Mouse (Mus musculus) limb, embryonic 14.5 days (tissue): ENCODE measurements around the gene Cep170. TPM values are rescaled to one million over a fixed set of nuclear protein-coding genes. Genes with fewer than 3 reads are reported as not detected.
A peak's percentile ranks its signal among the peaks of the same experiment; 100 is the strongest.
"Not testable (repeated sequence)": the region's sequence is repeated elsewhere in the genome, so short reads cannot be mapped to it uniquely, and the experiment has no call there.

Experiments
- ATAC-seq: fragments of 200-750 bp; cut with Nextera tagmentation; 2 replicates; pipeline ENCODE4 v1.8.0; 2017; ENCODE audit warnings: low read depth, moderate number of reproducible peaks, moderate TSS enrichment; ENCODE audit not compliant: low FRiP score
- DNase-seq: peaks from one replicate; pipeline ENCODE4 v3.0.0-alpha.2; 2015; ENCODE audit warnings: low spot score
- H3K27ac ChIP-seq: fragments of 300-500 bp; sonication (generic); replicated peaks from 2 replicates; pipeline ENCODE4 v1.5.1; 2014; ENCODE audit warnings: low read depth, mild to moderate bottlenecking, low read length, moderate library complexity, mixed read lengths
- H3K27me3 ChIP-seq: fragments of 300-500 bp; sonication (generic); 2 replicates; pipeline ENCODE4 v1.6.1; 2014; ENCODE audit warnings: low read length, mixed read lengths; ENCODE audit not compliant: control insufficient read depth, insufficient read depth
- H3K36me3 ChIP-seq: fragments of 300-500 bp; sonication (generic); 2 replicates; pipeline ENCODE4 v1.6.1; 2014; ENCODE audit warnings: mild to moderate bottlenecking, low read length, moderate library complexity, mixed read lengths; ENCODE audit not compliant: control insufficient read depth, insufficient read depth
- H3K4me1 ChIP-seq: fragments of 300-500 bp; sonication (generic); 2 replicates; pipeline ENCODE4 v1.6.1; 2014; ENCODE audit warnings: antibody characterized with exemption, low read length, mixed read lengths; ENCODE audit not compliant: control insufficient read depth, insufficient read depth
- H3K4me2 ChIP-seq: fragments of 300-500 bp; sonication (generic); replicated peaks from 2 replicates; pipeline ENCODE4 v1.6.1; 2014; ENCODE audit warnings: low read depth, mild to moderate bottlenecking, low read length, moderate library complexity; ENCODE audit not compliant: severe bottlenecking
- H3K4me3 ChIP-seq: fragments of 300-500 bp; sonication (generic); replicated peaks from 2 replicates; pipeline ENCODE4 v1.5.1; 2014; ENCODE audit warnings: low read length
- H3K9ac ChIP-seq: fragments of 300-500 bp; sonication (generic); 2 replicates; pipeline ENCODE4 v1.6.1; 2014; ENCODE audit warnings: mild to moderate bottlenecking, low read depth, low read length, moderate library complexity; ENCODE audit not compliant: severe bottlenecking
- H3K9me3 ChIP-seq: fragments of 300-500 bp; sonication (generic); 2 replicates; pipeline ENCODE4 v1.6.1; 2016; ENCODE audit warnings: low read length; ENCODE audit not compliant: control insufficient read depth
- POLR2A ChIP-seq: fragments of 200-500 bp; IDR thresholded peaks from 2 replicates; pipeline ENCODE4 v1.8.0; 2012; ENCODE audit warnings: inconsistent platforms, mild to moderate bottlenecking, moderate library complexity, borderline replicate concordance; ENCODE audit not compliant: insufficient read depth, insufficient read length; ENCODE audit errors: extremely low read depth
- WGBS: fragments of 180-500 bp; shearing (Covaris S2); extraction: QIAGEN DNeasy Blood & Tissue Kit; methylation state at CpG from one replicate; pipeline ENCODE4 v1.1.7; 2014; 5-methylcytosine and 5-hydroxymethylcytosine counted together
- polyA plus RNA-seq, 2 experiments: library from polyadenylated mRNA; depleted of rRNA in 1 of 2; stranded (reverse) in 1 of 2; unstranded in 1 of 2; fragments of >200 nt; fragmentation: Nextera tagmentation in 1 of 2; extraction: Ambion mirVana in 1 of 2; gene quantifications; 2 replicates each; pipeline versions ENCODE4 v1.2.1 to v1.2.3; 2012 to 2014

Cep170 gene
- polyA plus RNA-seq, 2 experiments, result 33.5 to 42.3 TPM

DNA sequence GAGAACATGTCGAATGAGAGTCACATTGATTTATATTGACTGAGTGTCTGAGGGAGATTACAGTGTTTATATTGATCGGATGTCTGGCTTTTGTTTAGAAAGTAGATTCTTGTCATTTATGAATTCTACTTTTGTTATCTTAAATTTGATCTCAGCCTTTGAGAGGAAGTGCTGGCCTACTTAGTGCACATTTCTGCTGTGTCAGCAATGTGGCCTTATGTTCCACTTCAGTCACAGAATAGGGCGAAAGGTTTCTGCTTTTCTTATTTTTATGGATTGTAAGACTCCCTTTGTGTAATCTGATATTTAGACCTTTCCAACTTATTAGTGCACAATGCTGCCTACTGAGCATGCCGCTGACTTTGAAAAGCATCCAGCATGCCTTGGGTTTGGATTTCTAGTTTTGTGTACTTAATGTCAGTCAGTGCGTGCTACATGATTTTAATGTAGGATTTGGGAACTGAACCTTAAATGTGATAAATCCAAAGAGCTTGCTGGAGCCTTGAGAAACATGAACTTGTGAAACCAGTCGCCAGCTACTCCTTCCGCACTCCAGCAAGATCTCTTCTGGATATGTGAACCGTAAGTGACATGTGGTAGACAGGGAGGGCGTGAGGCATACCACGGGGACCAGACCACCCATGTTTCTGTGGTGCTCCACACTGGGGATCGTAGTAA is 34.9 kb upstream of the Cep170 start:
- H3K4me1 ChIP-seq, result peaks cover 7% of the 10 kb centered on the region; the same call in 1 of the 2 replicates
- no peak overlapping the region for H3K27ac ChIP-seq
- H3K36me3 ChIP-seq, result peaks cover 20% of the 10 kb centered on the region; the same call in 1 of the 2 replicates
- DNase-seq (no peak), ATAC-seq (peak; percentile 79)
- no peak overlapping the region for H3K4me3 ChIP-seq
- H3K9ac ChIP-seq, result no peak overlapping the region
- no peak overlapping the region for H3K4me2 ChIP-seq
- 56% methylated on average over 11 of the region's 11 CpGs for WGBS
- H3K27me3 ChIP-seq, result no peaks in the 10 kb centered on the region
- no peak for TF ChIP-seq POLR2A
- no peaks in the 10 kb centered on the region for H3K9me3 ChIP-seq

DNA sequence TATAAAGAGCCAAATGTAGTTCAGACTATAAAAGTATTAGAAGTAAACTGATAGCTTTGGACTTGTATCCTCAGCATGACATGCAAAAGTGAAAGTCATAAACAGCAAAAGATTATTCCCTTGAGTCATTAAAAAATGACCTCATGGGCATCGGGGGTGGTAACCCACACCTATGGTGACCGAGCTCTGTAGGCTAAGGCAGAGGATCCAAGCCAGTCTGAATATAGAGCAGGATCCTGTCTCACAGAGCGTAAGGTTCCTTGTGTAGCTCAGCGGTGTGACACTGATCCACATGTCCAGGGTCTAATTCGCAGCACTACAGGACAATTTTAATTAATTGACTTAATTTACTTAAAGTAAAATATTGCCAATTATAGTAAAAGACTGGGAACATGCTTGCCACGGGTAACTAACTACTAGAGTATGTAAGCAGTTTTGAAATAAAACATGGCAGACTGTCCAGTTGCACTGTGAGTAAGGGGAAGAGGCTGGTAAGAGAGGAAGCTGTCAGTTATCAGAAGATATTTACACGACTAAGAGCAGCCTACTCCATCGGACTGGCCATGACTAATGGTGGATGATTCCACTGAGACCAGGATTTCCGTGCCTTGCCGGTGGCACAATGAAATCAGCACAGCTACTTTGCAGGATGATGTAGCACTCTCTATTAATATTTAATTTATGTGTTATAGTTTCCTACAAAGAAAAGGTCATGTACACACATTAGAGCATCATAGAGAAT is 33.4 kb upstream of the Cep170 start:
- Histone ChIP-seq H3K27ac (no peak overlapping the region), H3K4me3 (no peak overlapping the region), H3K4me2 (no peak overlapping the region), H3K27me3 (no peaks in the 10 kb centered on the region), H3K4me1 (peaks cover 7% of the 10 kb centered on the region; the same call in 1 of the 2 replicates), H3K9me3 (no peaks in the 10 kb centered on the region), H3K9ac (no peak overlapping the region), H3K36me3 (peaks cover 20% of the 10 kb centered on the region; the same call in 1 of the 2 replicates)
- 82% methylated on average over 10 of the region's 10 CpGs for WGBS
- no peak for TF ChIP-seq POLR2A
- ATAC-seq (no peak), DNase-seq (no peak)

DNA sequence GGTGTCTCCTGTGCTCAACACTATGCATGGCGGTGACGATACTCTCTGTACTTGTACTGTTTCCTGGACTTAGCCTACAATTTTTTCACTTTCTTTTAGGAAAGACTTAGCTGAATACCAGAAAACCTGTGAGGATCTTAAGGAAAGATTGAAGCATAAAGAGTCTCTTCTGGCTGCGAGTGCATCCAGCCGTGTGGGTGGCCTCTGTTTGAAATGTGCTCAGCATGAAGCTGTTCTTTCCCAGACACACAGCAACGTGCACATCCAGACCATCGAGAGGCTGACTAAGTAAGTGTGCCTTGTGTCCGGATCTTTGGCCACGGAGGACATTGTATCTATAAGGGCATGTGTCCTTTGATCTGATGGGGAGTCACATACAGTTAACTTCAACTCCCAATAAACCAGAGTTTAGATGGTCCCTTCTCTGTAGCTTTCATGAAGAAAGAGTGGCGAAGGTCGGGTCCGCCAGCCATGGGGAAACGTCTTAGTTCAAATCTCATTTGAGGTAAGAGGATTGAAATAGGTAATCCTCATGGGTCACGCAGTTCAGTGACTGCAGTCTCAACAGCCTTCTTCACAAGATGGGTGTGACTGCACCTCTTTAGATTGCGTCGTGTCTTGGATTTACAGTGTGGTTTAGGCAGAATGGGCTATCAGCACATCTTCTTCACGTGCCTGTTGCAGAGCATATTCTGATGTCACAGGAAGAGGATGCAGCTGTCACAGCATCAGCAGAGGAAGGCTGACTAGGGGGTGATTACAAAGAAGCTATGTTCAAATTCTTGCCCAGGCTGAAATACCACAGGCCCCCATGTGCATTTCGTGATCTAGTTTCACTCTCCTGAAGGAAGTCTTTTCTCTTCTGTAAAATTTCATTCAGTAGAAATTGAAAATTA is 31.5 kb upstream of the Cep170 start:
- Histone ChIP-seq H3K4me2 (no peak overlapping the region), H3K4me1 (peaks cover 7% of the 10 kb centered on the region; the same call in 1 of the 2 replicates), H3K27ac (no peak overlapping the region), H3K27me3 (no peaks in the 10 kb centered on the region), H3K4me3 (no peak overlapping the region), H3K36me3 (peaks cover 17% of the 10 kb centered on the region; the same call in 1 of the 2 replicates), H3K9me3 (no peaks in the 10 kb centered on the region), H3K9ac (no peak overlapping the region)
- WGBS, result 80% methylated on average over 17 of the region's 17 CpGs
- no peak for TF ChIP-seq POLR2A
- DNase-seq, result no peak
- ATAC-seq, result no peak

DNA sequence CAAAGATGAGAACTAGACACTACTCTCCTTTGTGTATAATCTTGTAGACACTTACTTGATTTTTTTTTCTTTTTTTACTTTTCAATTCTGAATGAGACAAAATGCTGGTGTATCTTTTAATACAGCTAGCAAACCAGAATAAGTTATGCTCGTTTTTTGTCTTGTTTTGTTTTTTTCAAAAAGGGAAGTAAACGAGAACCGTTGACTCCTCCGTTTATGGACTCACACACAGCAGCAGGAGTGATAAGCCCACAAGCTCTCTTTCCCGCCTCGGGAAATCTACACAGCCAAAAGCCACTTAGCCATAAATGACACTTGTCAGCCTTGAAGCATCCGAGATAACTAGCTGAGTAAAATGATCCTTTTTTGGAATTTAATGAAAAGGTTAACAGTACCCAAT is 22.7 kb upstream of the Cep170 start:
- not testable (repeated sequence) for ATAC-seq, H3K27me3 ChIP-seq, H3K9ac ChIP-seq, H3K4me2 ChIP-seq, H3K27ac ChIP-seq, H3K4me1 ChIP-seq, H3K36me3 ChIP-seq, DNase-seq, H3K9me3 ChIP-seq, H3K4me3 ChIP-seq
- 69% methylated on average over 7 of the region's 7 CpGs for WGBS
